Mouse (Mus musculus): Measurements from ENCODE around the gene Gm45799.

Gm45799 gene

GRCm38 (mm10) chr7:105641936-105642335 lies 1.6 kb downstream of the Gm45799 start:
- no peak for DNase-seq (ENCODE audit: low spot score in 2 of 2)

GRCm38 (mm10) chr7:105650639-105651435 lies 10.5 kb downstream of the Gm45799 start, which contains the start of gene Dnhd1:
Gene Dnhd1, plus strand, starts transcription at chr7:105650827.
- DNase-seq (ENCODE audit: low spot score in 2 of 2): peak in 1 of 2 experiments; percentile 65

- no peak for DNase-seq (ENCODE audit: low spot score in 2 of 2)
Measured at GRCm38 (mm10) chr7:105685541-105686197, 45.3 kb downstream of the Gm45799 start.

- no peak for DNase-seq (ENCODE audit: low spot score in 2 of 2)
Measured at GRCm38 (mm10) chr7:105690875-105691274, 50.5 kb downstream of the Gm45799 start.

GRCm38 (mm10) chr7:105703184-105703583 lies 62.8 kb downstream of the Gm45799 start:
- peak; percentile 26 to 44 for DNase-seq (ENCODE audit: low spot score in 2 of 2)

- no peak for DNase-seq (ENCODE audit: low spot score in 2 of 2)
Measured at GRCm38 (mm10) chr7:105703816-105704215, 63.5 kb downstream of the Gm45799 start.

- no peak for DNase-seq (ENCODE audit: low spot score in 2 of 2)
Measured at GRCm38 (mm10) chr7:105708733-105709132, 68.4 kb downstream of the Gm45799 start.

GRCm38 (mm10) chr7:105715366-105715765 lies 75.0 kb downstream of the Gm45799 start:
- DNase-seq (ENCODE audit: low spot score in 2 of 2): no peak

GRCm38 (mm10) chr7:105721916-105722315 lies 81.6 kb downstream of the Gm45799 start:
- DNase-seq (ENCODE audit: low spot score in 2 of 2): no peak

GRCm38 (mm10) chr7:105726144-105726979 lies 86.0 kb downstream of the Gm45799 start:
- peak in 1 of 2 experiments; percentile 74 for DNase-seq (ENCODE audit: low spot score in 2 of 2)

GRCm38 (mm10) chr7:105726980-105727325 lies 86.6 kb downstream of the Gm45799 start:
- no peak for DNase-seq (ENCODE audit: low spot score in 2 of 2)

- no peak for DNase-seq (ENCODE audit: low spot score in 2 of 2)
Measured at GRCm38 (mm10) chr7:105728701-105729428, 88.5 kb downstream of the Gm45799 start.

GRCm38 (mm10) chr7:105733836-105734235 lies 93.5 kb downstream of the Gm45799 start:
- DNase-seq (ENCODE audit: low spot score in 2 of 2): no peak
